Mouse (Mus musculus): ENCODE data around the gene Mrc2. TPM values are rescaled to one million over a fixed set of nuclear protein-coding genes. Genes with fewer than 3 reads are reported as not detected.

Mrc2 gene
- total and polyA plus RNA-seq, 3 experiments, result under 0.01 to 0.10 (median 0.09) TPM

DNA sequence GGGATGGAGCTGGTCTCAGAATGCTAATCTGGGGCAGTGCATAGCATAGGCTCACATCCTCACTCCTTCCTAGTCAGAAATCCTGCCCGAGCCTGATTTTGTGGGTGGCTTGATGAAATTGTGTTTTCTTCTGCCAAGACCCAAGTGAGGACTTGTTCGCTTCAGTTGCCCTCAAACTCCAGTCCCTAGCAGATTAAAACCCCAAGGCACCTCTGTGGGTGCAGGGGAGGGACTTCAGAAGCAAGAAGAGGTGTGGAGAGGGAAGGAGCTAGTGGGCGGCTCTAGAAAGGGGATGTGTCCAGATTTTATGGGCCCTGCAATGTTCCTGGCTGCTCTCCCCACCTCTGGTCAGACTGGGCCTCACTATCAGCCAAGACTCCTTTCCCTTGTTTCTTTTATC, 38.7 kb downstream of the Mrc2 start:
- in situ Hi-C loops (cut with MboI; ENCODE audit: low pct_ligation_motif_present, low pct_unique_long_range_greater_than_20kb, low sequenced_read_pairs), result no loop called here
- H3K27me3 ChIP-seq (replicated peaks), result no peaks in the 10 kb centered on the region

DNA sequence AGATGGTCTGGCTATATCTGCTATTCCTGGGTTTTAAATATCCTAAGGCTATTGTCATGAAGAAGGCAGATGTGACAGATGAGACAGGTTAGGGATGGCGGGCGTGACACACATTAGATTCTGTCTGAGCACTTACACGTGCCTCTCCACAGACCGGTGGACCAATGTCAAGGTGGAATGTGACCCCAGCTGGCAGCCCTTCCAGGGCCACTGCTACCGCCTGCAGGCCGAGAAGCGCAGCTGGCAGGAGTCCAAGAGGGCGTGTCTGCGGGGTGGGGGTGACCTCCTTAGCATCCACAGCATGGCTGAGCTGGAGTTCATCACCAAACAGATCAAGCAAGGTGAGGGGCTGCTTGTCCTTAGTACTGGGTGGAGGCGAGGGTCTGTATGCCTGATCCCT, 39.3 kb downstream of the Mrc2 start:
- H3K9ac ChIP-seq (ENCODE audit: insufficient read depth, low read depth), result no peak overlapping the region
- no peak overlapping the region for H3K27ac ChIP-seq (ENCODE audit: insufficient read depth, low read depth)
- dilution Hi-C loops (cut with MboI; ENCODE audit: extremely low pct_ligation_motif_present, extremely low pct_unique_long_range_greater_than_20kb, low sequenced_read_pairs) (no loop called here), in situ Hi-C loops (cut with MboI; ENCODE audit: low pct_ligation_motif_present, low pct_unique_long_range_greater_than_20kb, low sequenced_read_pairs) (no loop called here)
- no peak overlapping the region for H3K4me3 ChIP-seq (replicated peaks in 1 of 3; ENCODE audit: low read depth in 2 of 3, low read length in 2 of 3, poor library complexity in 1 of 3)
- H3K9me3 ChIP-seq (replicated peaks; ENCODE audit: low read length), result no peaks in the 10 kb centered on the region
- no peak for TF ChIP-seq CTCF (conservative IDR thresholded peaks at IDR 0.05 in 1 of 2, IDR thresholded peaks at IDR 0.05 in 1 of 2; ENCODE audit: low read depth in 2 of 2, low read length in 2 of 2)
- no peak for TF ChIP-seq ETS1 (conservative IDR thresholded peaks at IDR 0.05; ENCODE audit: low read depth, low read length)
- no peak for TF ChIP-seq BHLHE40 (IDR thresholded peaks at IDR 0.05; ENCODE audit: low read depth, low read length)
- TF ChIP-seq ELF1 (IDR thresholded peaks at IDR 0.05; ENCODE audit: low read depth, low read length), result no peak
- TF ChIP-seq MYC (IDR thresholded peaks at IDR 0.05; ENCODE audit: low read depth, low read length), result no peak
- no peak for TF ChIP-seq POLR2A (IDR thresholded peaks at IDR 0.05; ENCODE audit: low read depth, low read length)
- no peak for TF ChIP-seq TCF12 (IDR thresholded peaks at IDR 0.05; ENCODE audit: low read depth, low read length)
- no peak for TF ChIP-seq USF1 (IDR thresholded peaks at IDR 0.05; ENCODE audit: low read depth, low read length)
- no peak for TF ChIP-seq MXI1 (IDR thresholded peaks at IDR 0.05; ENCODE audit: low read depth, low read length)
- TF ChIP-seq SIN3A (IDR thresholded peaks at IDR 0.05; ENCODE audit: low read length), result no peak
- no peak for TF ChIP-seq POLR2AphosphoS2 (IDR thresholded peaks at IDR 0.05; ENCODE audit: low read depth, low read length)
- H3K79me2 ChIP-seq (replicated peaks; ENCODE audit: control insufficient read depth, extremely low read depth, insufficient read depth, poor library complexity, severe bottlenecking), result no peaks in the 10 kb centered on the region
- H3K4me1 ChIP-seq (ENCODE audit: control insufficient read depth in 1 of 2, insufficient read depth in 2 of 2), result 0 out of 4 replicates have a peak, but pooled peaks cover 0 to 2% of the 10 kb centered on the region in 2 experiments
- H3K36me3 ChIP-seq (replicated peaks in 1 of 2; ENCODE audit: control insufficient read depth in 1 of 2, insufficient read depth in 1 of 2, low read length in 1 of 2), result no peaks in the 10 kb centered on the region
- no peak overlapping the region for H3K4me2 ChIP-seq (ENCODE audit: insufficient read depth, low read depth, poor library complexity, severe bottlenecking)
- no peak for DNase-seq (ENCODE audit: extremely low read depth)
- H3K27me3 ChIP-seq (replicated peaks), result no peaks in the 10 kb centered on the region

More for the DNA sequence above, 38.7 kb downstream of the Mrc2 start:
- Histone ChIP-seq H3K4me1 (ENCODE audit: control insufficient read depth in 1 of 2, insufficient read depth in 2 of 2) (0 out of 4 replicates have a peak, but pooled peaks cover 0 to 2% of the 10 kb centered on the region in 2 experiments), H3K4me2 (ENCODE audit: insufficient read depth, low read depth, poor library complexity, severe bottlenecking) (no peak overlapping the region), H3K79me2 (replicated peaks; ENCODE audit: control insufficient read depth, extremely low read depth, insufficient read depth, poor library complexity, severe bottlenecking) (no peaks in the 10 kb centered on the region), H3K4me3 (replicated peaks in 1 of 3; ENCODE audit: low read depth in 2 of 3, low read length in 2 of 3, poor library complexity in 1 of 3) (no peak overlapping the region), H3K27ac (ENCODE audit: insufficient read depth, low read depth) (no peak overlapping the region), H3K36me3 (replicated peaks in 1 of 2; ENCODE audit: control insufficient read depth in 1 of 2, insufficient read depth in 1 of 2, low read length in 1 of 2) (no peaks in the 10 kb centered on the region), H3K9ac (ENCODE audit: insufficient read depth, low read depth) (no peak overlapping the region), H3K9me3 (replicated peaks; ENCODE audit: low read length) (no peaks in the 10 kb centered on the region)
- TF ChIP-seq POLR2AphosphoS2 (IDR thresholded peaks at IDR 0.05; ENCODE audit: low read depth, low read length) (no peak), TCF12 (IDR thresholded peaks at IDR 0.05; ENCODE audit: low read depth, low read length) (no peak), MAFK (IDR thresholded peaks at IDR 0.05; ENCODE audit: insufficient replicate concordance, low read length) (no peak), ZC3H11A (IDR thresholded peaks at IDR 0.05; ENCODE audit: low read depth, low read length) (no peak), USF1 (IDR thresholded peaks at IDR 0.05; ENCODE audit: low read depth, low read length) (no peak), CHD1 (IDR thresholded peaks at IDR 0.05; ENCODE audit: low read depth, low read length) (no peak)
- dilution Hi-C loops (cut with MboI; ENCODE audit: extremely low pct_ligation_motif_present, extremely low pct_unique_long_range_greater_than_20kb, low sequenced_read_pairs), result no loop called here
- no peak for DNase-seq (ENCODE audit: extremely low read depth)

DNA sequence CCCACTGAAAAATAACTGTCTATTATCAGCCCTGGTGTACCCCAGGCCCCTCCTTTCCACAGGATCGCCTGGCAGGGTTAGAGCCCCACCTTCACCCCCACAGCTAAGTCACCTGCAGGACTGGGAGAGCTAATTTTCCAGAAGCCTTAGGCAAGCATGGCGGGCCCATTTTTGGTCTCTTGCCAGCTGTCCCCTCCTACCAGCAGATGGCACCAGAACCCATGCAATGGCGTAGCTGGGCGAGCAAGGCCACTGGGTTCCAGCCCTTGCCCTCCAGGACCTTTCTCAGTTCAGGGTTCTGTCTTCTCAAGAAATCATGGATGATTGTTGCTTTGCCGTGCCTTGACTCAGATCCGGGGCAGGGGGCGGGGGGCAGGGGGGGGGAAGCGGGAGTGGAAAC, 40.0 kb downstream of the Mrc2 start:
- in situ Hi-C loops (cut with MboI; ENCODE audit: low pct_ligation_motif_present, low pct_unique_long_range_greater_than_20kb, low sequenced_read_pairs) (no loop called here), dilution Hi-C loops (cut with MboI; ENCODE audit: extremely low pct_ligation_motif_present, extremely low pct_unique_long_range_greater_than_20kb, low sequenced_read_pairs) (no loop called here)
- Histone ChIP-seq H3K9me3 (replicated peaks; ENCODE audit: low read length) (no peaks in the 10 kb centered on the region), H3K27me3 (replicated peaks) (no peaks in the 10 kb centered on the region), H3K79me2 (replicated peaks; ENCODE audit: control insufficient read depth, extremely low read depth, insufficient read depth, poor library complexity, severe bottlenecking) (no peaks in the 10 kb centered on the region), H3K4me2 (ENCODE audit: insufficient read depth, low read depth, poor library complexity, severe bottlenecking) (peak overlapping the region; percentile 47; the same call in 1 of the 2 replicates), H3K4me3 (replicated peaks in 1 of 3; ENCODE audit: low read depth in 2 of 3, low read length in 2 of 3, poor library complexity in 1 of 3) (no peak overlapping the region), H3K36me3 (replicated peaks in 1 of 2; ENCODE audit: control insufficient read depth in 1 of 2, insufficient read depth in 1 of 2, low read length in 1 of 2) (no peaks in the 10 kb centered on the region), H3K9ac (ENCODE audit: insufficient read depth, low read depth) (no peak overlapping the region), H3K27ac (ENCODE audit: insufficient read depth, low read depth) (no peak overlapping the region), H3K4me1 (ENCODE audit: control insufficient read depth in 1 of 2, insufficient read depth in 2 of 2) (0 out of 4 replicates have a peak, but pooled peaks cover 0 to 2% of the 10 kb centered on the region in 2 experiments)
- peak; percentile 76 for DNase-seq (ENCODE audit: extremely low read depth)
- TF ChIP-seq MYC (IDR thresholded peaks at IDR 0.05; ENCODE audit: low read depth, low read length) (peak; percentile 45; the same call in 1 of the 2 replicates), ZC3H11A (IDR thresholded peaks at IDR 0.05; ENCODE audit: low read depth, low read length) (peak; percentile 52; the same call in 1 of the 2 replicates), UBTF (IDR thresholded peaks at IDR 0.05; ENCODE audit: low read depth, low read length) (no peak), RAD21 (IDR thresholded peaks at IDR 0.05; ENCODE audit: low read depth, low read length) (peak; percentile 91), ZNF384 (IDR thresholded peaks at IDR 0.05; ENCODE audit: low read depth, low read length) (no peak), HCFC1 (IDR thresholded peaks at IDR 0.05; ENCODE audit: low read depth, low read length) (no peak), IRF4 (IDR thresholded peaks at IDR 0.05; ENCODE audit: low read depth, low read length) (0 out of 2 replicates have a peak, but pooled peaks have one; percentile 18), POLR2A (IDR thresholded peaks at IDR 0.05; ENCODE audit: low read depth, low read length) (no peak), SIN3A (IDR thresholded peaks at IDR 0.05; ENCODE audit: low read length) (0 out of 2 replicates have a peak, but pooled peaks have one; percentile 38), MAX (IDR thresholded peaks at IDR 0.05; ENCODE audit: low read length) (peak; percentile 55; the same call in 1 of the 2 replicates), GABPA (IDR thresholded peaks at IDR 0.05; ENCODE audit: insufficient replicate concordance, low read depth, low read length) (no peak), NELFE (IDR thresholded peaks at IDR 0.05; ENCODE audit: low read depth, low read length) (peak; percentile 43; the same call in 1 of the 2 replicates), SMC3 (IDR thresholded peaks at IDR 0.05; ENCODE audit: low read depth, low read length) (peak; percentile 79), MAZ (IDR thresholded peaks at IDR 0.05; ENCODE audit: low read depth, low read length) (0 out of 2 replicates have a peak, but pooled peaks have one; percentile 41), JUN (IDR thresholded peaks at IDR 0.05; ENCODE audit: insufficient read depth, low read depth, low read length) (no peak)
